Mouse (Mus musculus) embryonic facial prominence, embryonic 11.5 days (tissue): ENCODE results near the gene 1600014C10Rik. TPM values are rescaled to one million over a fixed set of nuclear protein-coding genes. Genes with fewer than 3 reads are reported as not detected.

Experiments used
- ATAC-seq: fragments of 200-750 bp; cut with Nextera tagmentation; replicated peaks from 2 replicates; pipeline ENCODE4 v1.8.0; 2017; ENCODE audit warnings: low read depth; ENCODE audit not compliant: insufficient number of reproducible peaks, low FRiP score, low TSS enrichment
- DNase-seq: peaks from one replicate; pipeline ENCODE4 v3.0.0-alpha.2; 2015; ENCODE audit warnings: low spot score
- H3K27ac ChIP-seq: fragments of 300-500 bp; sonication (generic); replicated peaks from 2 replicates; pipeline ENCODE4 v1.5.1; 2014; ENCODE audit warnings: mild to moderate bottlenecking, low read depth, low read length, control low read depth
- H3K27me3 ChIP-seq: fragments of 300-500 bp; sonication (generic); 2 replicates; pipeline ENCODE4 v1.6.1; 2014; ENCODE audit warnings: mild to moderate bottlenecking, low read length, moderate library complexity, mixed read lengths; ENCODE audit not compliant: control insufficient read depth, insufficient read depth
- H3K36me3 ChIP-seq: fragments of 300-500 bp; sonication (generic); replicated peaks from 2 replicates; pipeline ENCODE4 v1.6.1; 2014; ENCODE audit warnings: low read depth, mild to moderate bottlenecking, low read length, moderate library complexity, mixed read lengths; ENCODE audit not compliant: control insufficient read depth, insufficient read depth
- H3K4me1 ChIP-seq: fragments of 300-500 bp; sonication (generic); 2 replicates; pipeline ENCODE4 v1.6.1; 2014; ENCODE audit warnings: low read length, mixed read lengths; ENCODE audit not compliant: control insufficient read depth, insufficient read depth
- H3K4me2 ChIP-seq: fragments of 300-500 bp; sonication (generic); 2 replicates; pipeline ENCODE4 v1.6.1; 2014; ENCODE audit warnings: low read depth, mild to moderate bottlenecking, control low read depth, low read length, moderate library complexity
- H3K4me3 ChIP-seq: fragments of 300-500 bp; sonication (generic); 2 replicates; pipeline ENCODE4 v1.5.1; 2014; ENCODE audit warnings: low read depth, low read length, control low read depth
- H3K9ac ChIP-seq: fragments of 300-500 bp; sonication (generic); replicated peaks from 2 replicates; pipeline ENCODE4 v1.6.1; 2014; ENCODE audit warnings: mild to moderate bottlenecking, control low read depth, low read length
- H3K9me3 ChIP-seq: fragments of 300-500 bp; sonication (generic); replicated peaks from 2 replicates; pipeline ENCODE4 v1.6.1; 2016; ENCODE audit warnings: mild to moderate bottlenecking, low read length, inconsistent platforms, mixed read lengths; ENCODE audit not compliant: control insufficient read depth
- WGBS: fragments of 180-500 bp; shearing (Covaris S2); extraction: QIAGEN DNeasy Blood & Tissue Kit; methylation state at CpG from one replicate; pipeline ENCODE4 v1.1.7; 2014; 5-methylcytosine and 5-hydroxymethylcytosine counted together
- polyA plus RNA-seq: library from polyadenylated mRNA; unstranded; fragments of >200 nt; fragmentation: Nextera tagmentation; extraction: Ambion mirVana; gene quantifications from 2 replicates; pipeline ENCODE4 v1.2.1, GENCODE M21; 2014

1600014C10Rik gene
- polyA plus RNA-seq, 1 experiment from 2014 or later: 17.2 TPM

GRCm38 (mm10) chr7:38212651-38213062 is 29.6 kb downstream of the 1600014C10Rik start:
- H3K36me3 ChIP-seq: no peaks in the 10 kb centered on the region
- DNase-seq: no peak
- H3K9ac ChIP-seq: no peak overlapping the region
- 32% methylated on average over 2 of the region's 3 CpGs for WGBS
- H3K4me3 ChIP-seq: no peak overlapping the region
- no peak for ATAC-seq
- H3K27ac ChIP-seq: no peak overlapping the region
- H3K9me3 ChIP-seq: no peaks in the 10 kb centered on the region
- H3K4me1 ChIP-seq: no peaks in the 10 kb centered on the region
- no peaks in the 10 kb centered on the region for H3K27me3 ChIP-seq
- no peak overlapping the region for H3K4me2 ChIP-seq

GRCm38 (mm10) chr7:38214473-38215214 is 31.6 kb downstream of the 1600014C10Rik start:
- no peaks in the 10 kb centered on the region for H3K27me3 ChIP-seq
- H3K9me3 ChIP-seq: no peaks in the 10 kb centered on the region
- no peaks in the 10 kb centered on the region for H3K4me1 ChIP-seq
- H3K4me2 ChIP-seq: no peak overlapping the region
- DNase-seq: no peak
- no peaks in the 10 kb centered on the region for H3K36me3 ChIP-seq
- no peak overlapping the region for H3K4me3 ChIP-seq
- no peak for ATAC-seq
- no peak overlapping the region for H3K27ac ChIP-seq
- no peak overlapping the region for H3K9ac ChIP-seq
- 81% methylated on average over 5 of the region's 5 CpGs for WGBS

- no peak overlapping the region for H3K27ac ChIP-seq
- H3K4me1 ChIP-seq: no peaks in the 10 kb centered on the region
- WGBS: 79% methylated on average over 7 of the region's 7 CpGs
- H3K36me3 ChIP-seq: no peaks in the 10 kb centered on the region
- no peak overlapping the region for H3K4me2 ChIP-seq
- no peak overlapping the region for H3K9ac ChIP-seq
- no peaks in the 10 kb centered on the region for H3K27me3 ChIP-seq
- H3K9me3 ChIP-seq: no peaks in the 10 kb centered on the region
- H3K4me3 ChIP-seq: no peak overlapping the region
- ATAC-seq (no peak), DNase-seq (no peak)
These were observed 32.3 kb downstream of the 1600014C10Rik start for GRCm38 (mm10) chr7:38215281-38215680.

GRCm38 (mm10) chr7:38215697-38216096 is 32.7 kb downstream of the 1600014C10Rik start:
- ATAC-seq: no peak
- Histone ChIP-seq H3K27me3 (no peaks in the 10 kb centered on the region), H3K36me3 (no peaks in the 10 kb centered on the region), H3K4me2 (no peak overlapping the region), H3K9ac (no peak overlapping the region), H3K9me3 (no peaks in the 10 kb centered on the region), H3K27ac (no peak overlapping the region), H3K4me3 (no peak overlapping the region), H3K4me1 (no peaks in the 10 kb centered on the region)
- WGBS: 90% methylated on average over 6 of the region's 6 CpGs
- no peak for DNase-seq

GRCm38 (mm10) chr7:38217417-38218171 is 34.6 kb downstream of the 1600014C10Rik start:
- 0 out of 2 replicates have a peak, but pooled peaks cover 2% of the 10 kb centered on the region for H3K36me3 ChIP-seq
- no peaks in the 10 kb centered on the region for H3K27me3 ChIP-seq
- no peaks in the 10 kb centered on the region for H3K4me1 ChIP-seq
- WGBS: 56% methylated on average over 5 of the region's 5 CpGs
- DNase-seq: no peak
- no peak overlapping the region for H3K4me3 ChIP-seq
- ATAC-seq: no peak
- no peak overlapping the region for H3K4me2 ChIP-seq
- no peak overlapping the region for H3K9ac ChIP-seq
- no peak overlapping the region for H3K27ac ChIP-seq
- no peaks in the 10 kb centered on the region for H3K9me3 ChIP-seq

- no peaks in the 10 kb centered on the region for H3K27me3 ChIP-seq
- WGBS: 78% methylated on average over 8 of the region's 8 CpGs
- H3K4me3 ChIP-seq: no peak overlapping the region
- DNase-seq (no peak), ATAC-seq (no peak)
- H3K27ac ChIP-seq: no peak overlapping the region
- no peaks in the 10 kb centered on the region for H3K9me3 ChIP-seq
- no peaks in the 10 kb centered on the region for H3K4me1 ChIP-seq
- no peak overlapping the region for H3K4me2 ChIP-seq
- 0 out of 2 replicates have a peak, but pooled peaks cover 2% of the 10 kb centered on the region for H3K36me3 ChIP-seq
- no peak overlapping the region for H3K9ac ChIP-seq
These were observed 35.8 kb downstream of the 1600014C10Rik start for GRCm38 (mm10) chr7:38218631-38219367.

- Histone ChIP-seq H3K4me1 (no peaks in the 10 kb centered on the region), H3K9ac (no peak overlapping the region), H3K9me3 (no peaks in the 10 kb centered on the region), H3K4me2 (no peak overlapping the region), H3K4me3 (no peak overlapping the region), H3K27me3 (no peaks in the 10 kb centered on the region), H3K36me3 (0 out of 2 replicates have a peak, but pooled peaks cover 2% of the 10 kb centered on the region), H3K27ac (no peak overlapping the region)
- no peak for DNase-seq
- WGBS: 86% methylated on average over 4 of the region's 4 CpGs
- no peak for ATAC-seq
These were observed 36.5 kb downstream of the 1600014C10Rik start for GRCm38 (mm10) chr7:38219526-38219925.
